Comparison of ENCODE assay signal across 12 mouse cellular contexts in genomic region chr16:59111781-59112180, GRCm38 (mm10).
"Had no signal": no experiment of that assay in that cellular context is flagged by ENCODE, and none has a peak within 500 bp of the region (broad histone marks: within the 10 kb centered on the region; RNA-seq: fewer than 3 reads in every experiment).

Gene Olfr193, minus strand, starts transcription at chr16:59111881.

- DNase-seq: left cerebral cortex, postnatal 4 days; liver; liver, embryonic 13.5 days; liver, postnatal 0 days; lung, adult 18-20 months; lung, adult 2 months; lung, embryonic 14.5 days; lung, postnatal 10 days; lung, postnatal 14 days; lung, postnatal 36 days; lung, postnatal 4 days; midbrain, embryonic 14.5 days had no signal
